Mouse (Mus musculus) embryo, embryonic 10 days (tissue): ENCODE measurements at regions not wholly inside any gene's neighbourhood (a gene's known extent, or its start where the extent isn't known, plus 50 kb on each side); places are given as distances from the start of the nearest gene placed in this dataset.

ENCODE experiments used
- DNase-seq: peaks from one replicate; pipeline ENCODE4 v3.0.0-alpha.2; 2015; ENCODE audit warnings: low spot score

DNA sequence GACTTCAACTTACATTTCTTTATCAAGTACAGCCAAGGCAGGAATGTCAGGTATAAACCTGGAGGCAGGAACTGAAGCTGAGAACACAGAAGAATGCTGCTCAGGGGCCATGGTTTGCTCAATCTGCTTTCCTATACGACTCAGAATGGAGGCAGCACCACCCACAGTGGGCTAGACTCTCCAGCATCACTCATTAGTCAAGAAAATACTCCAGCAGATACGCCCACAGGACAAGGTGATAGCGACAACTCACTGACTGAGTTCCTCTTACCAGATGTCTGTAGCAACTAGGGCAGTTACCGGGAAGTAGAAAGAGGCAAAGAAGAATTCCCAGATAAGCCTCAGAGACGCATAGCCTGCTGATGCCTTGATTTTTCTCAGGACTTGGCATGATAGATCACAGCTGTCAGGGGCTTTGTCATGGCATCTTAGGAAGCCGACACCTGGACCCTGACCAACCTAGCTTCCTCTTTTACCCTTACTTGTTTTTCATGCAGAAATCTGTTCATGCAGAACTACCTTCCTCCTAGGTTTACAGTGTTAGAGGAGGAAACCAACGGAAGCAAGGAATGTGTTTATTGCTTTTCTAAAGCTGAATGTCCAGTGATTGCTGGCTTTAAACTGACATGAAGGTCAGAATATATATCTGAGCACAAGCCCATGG is 110.7 kb upstream of the Sp4 start:
- no peak for DNase-seq

DNA sequence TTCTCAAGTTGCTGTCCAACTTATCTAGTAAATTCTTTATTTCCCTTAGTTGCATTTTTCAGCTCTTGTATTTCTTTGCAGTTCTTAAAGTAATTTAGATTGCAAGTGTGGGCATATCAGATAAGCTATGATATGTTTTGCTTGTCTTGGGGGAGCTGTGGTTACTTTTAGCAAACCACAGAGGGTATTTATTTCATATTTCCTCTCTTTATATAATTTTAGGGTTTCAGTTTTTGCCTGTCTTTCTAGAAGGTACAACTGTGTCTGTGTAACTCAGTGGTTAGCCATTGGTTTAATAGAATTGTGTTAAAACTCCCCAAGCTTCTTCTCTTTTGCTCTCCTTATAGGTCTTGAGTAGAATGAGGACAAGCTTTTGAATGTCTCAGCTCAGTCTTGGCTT is 109.7 kb upstream of the Sp4 start:
- no peak for DNase-seq

DNA sequence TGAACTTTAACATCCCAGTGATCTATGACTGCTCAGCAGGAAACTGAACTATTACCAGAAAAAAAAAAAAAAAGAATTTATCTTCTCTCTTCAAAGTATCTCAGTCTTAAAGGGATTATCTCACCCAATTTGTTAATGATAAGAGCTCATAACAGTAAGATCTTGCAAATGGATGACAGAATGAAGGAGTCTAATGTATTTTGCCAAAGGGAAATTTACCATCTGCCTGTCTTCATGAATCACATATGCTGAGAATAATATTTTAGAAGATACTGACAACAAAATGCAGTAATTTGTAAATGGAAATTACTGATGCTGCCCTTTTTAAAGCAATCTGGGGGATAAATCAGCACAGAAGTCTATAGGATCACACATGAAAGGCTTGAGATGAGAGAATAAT is 103.9 kb upstream of the Sp4 start:
- no peak for DNase-seq

DNA sequence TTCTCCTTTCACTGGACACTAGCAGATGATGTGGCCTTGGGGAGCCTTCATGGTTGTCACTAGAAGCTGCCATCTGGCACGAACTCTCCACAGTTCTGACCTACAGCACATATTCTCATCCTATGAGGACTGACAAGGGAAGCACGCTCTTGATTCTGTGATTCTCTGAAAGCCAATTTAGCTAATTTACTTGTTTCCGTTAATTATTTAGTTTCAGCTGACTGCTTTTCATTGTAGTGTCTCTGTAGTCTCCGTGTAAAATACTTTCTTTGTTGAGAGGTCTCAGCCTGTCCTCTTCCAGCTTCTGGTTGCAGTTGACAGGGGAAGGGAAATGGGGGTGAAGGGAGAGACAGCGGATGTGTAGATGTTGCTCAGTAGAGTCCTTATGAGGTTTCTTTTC is 102.9 kb upstream of the Sp4 start:
- no peak for DNase-seq

DNA sequence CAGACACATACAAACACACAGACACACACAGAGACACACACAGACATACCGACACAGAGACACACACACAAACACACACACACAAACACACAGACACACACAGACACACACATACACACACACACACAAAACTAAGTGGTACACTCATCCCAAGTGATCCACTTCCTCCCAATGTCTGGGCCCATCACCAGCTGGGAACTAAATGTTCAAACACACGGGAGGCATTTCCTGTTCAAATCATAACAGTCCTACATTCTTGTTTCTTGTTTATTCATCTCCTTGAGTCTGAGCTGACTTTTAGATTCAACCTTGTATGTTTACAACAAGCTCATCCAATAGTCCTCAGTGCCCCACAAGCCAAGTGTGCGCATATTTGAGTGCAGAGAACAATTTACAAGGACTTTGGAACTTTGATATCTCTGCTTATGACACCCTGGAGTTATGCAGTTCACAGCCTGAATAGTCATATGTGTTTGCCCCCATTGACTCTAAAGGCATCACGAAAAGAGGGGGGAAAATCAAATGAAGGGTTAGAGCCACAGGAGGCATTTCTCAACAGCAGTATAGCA is 102.4 kb upstream of the Sp4 start:
- no peak for DNase-seq

DNA sequence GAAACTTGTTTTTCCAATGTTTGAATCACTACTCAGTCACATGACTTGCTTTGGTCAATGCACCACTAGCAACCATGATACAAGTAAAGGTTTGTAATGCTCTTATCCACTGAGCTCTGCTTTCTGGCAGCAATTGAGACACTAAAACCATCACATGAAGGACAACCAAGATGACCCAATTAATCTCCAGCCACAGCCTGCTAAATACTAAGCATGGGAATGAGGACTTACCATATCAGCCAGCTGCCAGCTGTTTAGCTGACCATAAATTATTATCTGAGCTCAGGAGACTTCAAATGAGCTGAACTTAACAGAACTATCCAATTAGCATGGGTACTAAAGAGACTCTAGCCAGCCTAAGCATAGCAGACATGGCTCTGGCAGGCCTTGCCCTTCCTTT is 100.1 kb upstream of the Sp4 start:
- DNase-seq = no peak

DNA sequence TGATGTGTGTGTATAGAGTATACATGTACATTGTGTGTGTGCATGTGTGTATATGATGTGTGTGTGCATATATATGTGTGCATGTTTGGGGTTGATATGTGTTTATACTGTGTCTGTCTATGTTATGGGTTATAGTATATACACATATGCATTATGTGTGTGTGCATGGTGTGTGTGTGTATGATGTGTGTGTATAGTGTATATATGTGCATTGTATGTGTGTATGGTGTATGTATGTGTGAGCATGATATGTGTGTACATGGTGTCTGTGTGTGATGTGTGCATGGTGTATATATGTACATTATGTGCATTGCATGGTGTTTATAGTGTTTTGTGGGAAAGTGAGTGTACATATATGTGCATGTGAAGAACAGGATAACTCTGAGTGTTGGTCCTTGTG is 90.4 kb upstream of the Sp4 start:
- no peak for DNase-seq

DNA sequence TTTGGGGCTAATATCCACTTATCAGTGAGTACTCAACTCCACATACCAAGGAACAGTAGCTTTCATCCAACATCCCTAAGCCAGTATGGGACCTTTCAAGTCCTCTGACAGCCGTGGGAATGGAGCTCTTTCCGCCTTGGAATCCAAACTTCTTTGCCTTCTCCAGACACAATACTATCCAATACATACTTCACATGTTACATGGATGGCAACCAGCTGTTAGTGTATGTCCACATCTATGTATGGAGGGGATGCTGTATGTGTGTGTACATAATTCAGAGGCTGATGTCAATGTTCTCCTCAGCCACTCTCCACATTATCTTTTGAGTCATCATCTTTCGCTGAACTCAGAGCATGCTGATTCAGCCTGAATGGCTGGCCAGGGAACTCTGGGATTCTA is 79.8 kb upstream of the Sp4 start:
- no peak for DNase-seq

DNA sequence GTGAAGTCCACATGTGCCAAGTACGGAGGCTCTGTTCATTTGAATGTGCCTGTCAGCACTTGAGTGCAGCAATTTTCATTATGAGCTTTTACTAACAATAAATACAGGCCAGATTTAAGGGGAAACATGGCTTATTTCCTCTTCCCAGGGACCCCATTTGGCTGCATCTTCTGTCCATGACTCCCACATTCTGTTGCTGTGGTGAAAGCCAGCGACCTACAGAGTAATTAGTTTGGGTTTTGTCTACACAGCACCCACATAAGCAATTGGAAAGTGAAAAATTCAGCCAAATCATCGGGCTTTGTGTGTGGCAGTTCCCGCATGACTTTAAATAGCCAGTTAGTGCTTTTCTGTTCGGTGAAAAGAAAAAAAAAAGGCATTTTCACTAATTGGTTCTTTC is 76.7 kb upstream of the Sp4 start:
- DNase-seq = no peak

DNA sequence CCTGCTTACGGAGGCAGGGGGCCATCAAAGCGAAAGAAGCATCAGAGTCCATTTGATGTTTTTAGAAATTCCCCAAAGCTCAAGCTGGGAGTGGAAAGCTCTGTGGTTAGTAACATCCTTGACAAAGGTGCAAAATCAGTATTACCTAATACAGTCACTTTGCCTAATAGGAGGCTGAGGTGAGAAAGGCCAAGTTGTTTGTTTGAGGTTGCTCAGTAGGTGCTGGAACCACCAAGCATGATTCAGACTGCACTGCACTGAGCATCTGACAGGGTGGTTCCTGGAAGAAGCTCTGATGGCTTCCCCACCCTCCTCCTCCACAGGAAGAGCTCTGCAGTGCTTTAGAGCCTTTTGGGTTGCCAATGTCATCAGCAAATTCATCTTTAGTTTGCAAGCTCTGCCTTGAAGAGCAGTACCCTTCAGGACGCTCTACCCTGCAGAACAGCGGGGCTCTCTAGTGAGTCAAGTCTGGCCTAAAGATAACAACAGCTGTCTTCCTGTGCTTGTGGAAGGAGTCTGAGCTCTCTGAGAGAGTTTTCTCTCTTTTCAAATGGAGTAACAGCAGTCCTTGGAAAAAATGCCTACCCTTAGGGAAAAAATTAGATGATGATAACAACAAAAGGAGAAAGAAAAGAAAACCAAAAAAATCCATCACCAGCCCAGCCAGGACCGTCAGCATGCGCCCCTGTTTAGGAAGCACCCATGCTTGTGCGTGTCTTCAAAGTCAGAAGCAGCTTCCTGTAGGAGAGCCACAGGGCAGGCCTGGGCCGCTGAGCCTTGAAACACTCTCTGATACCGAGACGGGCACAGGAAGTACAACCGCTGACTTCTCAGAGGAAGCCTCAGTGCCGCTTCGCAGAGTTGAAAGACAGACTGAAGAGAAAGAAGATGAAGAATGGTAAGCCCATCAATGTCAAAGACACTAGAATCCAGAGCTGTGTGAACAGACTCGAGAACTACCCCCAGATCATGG is 75.6 kb upstream of the Sp4 start:
- peak; percentile 9 for DNase-seq

DNA sequence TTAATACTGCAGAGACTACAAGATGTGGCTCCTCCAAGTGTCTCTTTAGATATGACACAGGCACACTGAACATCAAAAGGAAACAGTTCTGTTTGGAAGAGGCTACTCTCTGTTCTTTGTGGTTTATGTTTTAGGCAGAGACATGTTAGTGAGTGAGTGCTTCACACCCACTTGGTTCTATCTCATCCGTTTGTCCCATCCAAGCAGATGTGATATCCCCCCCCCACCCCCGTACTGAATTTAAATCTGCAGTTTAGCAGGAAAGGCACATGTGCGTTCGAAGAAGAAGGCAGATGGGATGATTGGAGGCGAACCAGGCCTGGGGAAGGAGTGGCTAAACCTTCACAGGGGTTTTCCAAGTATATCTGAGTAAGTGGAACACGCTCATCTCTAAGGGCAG is 72.0 kb upstream of the Sp4 start:
- no peak for DNase-seq

DNA sequence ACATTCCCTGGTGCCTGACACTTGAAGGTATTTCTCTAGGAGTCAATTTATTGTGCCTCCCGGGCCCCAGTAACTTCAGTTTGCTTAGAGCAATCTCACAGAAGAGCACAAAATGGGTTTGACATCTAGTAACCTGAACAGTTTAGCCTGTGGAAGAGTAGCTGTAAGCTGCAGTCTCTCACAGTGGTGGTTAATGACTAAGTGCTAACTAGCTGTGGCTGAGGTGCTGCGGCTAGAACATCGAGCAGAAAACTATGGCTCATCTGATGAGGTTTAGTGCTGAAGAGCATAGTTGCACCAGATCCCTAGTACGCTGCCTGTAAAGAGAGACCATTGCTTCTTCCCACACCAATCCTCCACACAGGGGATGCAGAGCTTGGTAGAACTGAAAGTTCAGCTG is 70.7 kb upstream of the Sp4 start:
- no peak for DNase-seq

DNA sequence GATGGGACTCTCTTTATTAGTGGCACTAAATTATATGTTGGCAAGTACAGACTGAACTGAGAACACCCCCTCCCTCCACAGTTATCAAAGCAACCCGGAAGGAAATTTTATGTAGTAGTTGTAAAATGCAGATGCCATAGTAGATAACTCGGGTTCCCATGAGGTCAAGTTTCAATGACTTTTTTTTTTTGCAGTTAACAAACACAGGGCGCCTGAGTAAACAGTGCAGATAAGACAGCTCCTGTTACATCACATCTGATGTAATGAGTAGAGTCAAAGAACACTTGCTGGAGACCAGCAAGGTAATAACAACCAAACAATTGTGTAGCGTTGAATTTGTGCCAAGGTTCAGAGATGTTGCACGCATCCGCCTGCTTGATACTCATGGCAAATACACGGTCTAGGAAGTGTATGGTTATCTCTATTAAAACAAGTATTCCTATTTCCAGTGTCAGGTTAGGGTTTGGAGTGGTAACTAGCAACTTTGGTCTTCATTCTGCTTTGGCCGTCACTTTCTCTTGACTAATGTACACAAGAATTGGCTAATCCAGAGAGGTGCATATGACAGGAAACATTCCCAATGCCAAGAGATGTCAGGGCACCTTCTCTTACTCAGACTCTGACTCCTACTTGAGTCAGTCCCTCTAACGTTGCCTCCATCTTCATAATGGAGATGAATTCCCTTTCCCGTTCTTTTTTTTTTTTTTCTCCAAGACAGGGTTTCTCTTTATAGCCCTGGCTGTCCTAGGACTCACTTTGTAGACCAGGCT is 66.3 kb upstream of the Sp4 start:
- DNase-seq = no peak

DNA sequence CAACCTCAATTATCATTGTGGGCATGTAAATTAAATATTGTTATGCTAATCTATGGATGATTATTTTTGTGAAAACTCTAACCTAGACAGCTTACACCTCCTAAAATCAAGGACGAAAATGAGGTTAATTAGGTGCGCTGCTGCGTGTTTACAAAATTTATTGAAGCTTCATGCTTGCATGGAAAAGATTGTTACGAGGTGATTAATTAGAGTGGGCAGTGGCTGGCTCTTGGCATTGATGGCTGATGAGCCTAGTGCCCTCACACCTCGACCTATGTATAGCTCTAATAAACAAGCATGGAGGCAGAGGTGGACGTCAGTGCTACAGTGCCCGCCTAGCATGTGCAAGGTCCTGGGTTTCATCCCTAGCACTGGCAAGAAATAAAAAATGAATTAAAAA is 51.6 kb upstream of the Sp4 start:
- no peak for DNase-seq

DNA sequence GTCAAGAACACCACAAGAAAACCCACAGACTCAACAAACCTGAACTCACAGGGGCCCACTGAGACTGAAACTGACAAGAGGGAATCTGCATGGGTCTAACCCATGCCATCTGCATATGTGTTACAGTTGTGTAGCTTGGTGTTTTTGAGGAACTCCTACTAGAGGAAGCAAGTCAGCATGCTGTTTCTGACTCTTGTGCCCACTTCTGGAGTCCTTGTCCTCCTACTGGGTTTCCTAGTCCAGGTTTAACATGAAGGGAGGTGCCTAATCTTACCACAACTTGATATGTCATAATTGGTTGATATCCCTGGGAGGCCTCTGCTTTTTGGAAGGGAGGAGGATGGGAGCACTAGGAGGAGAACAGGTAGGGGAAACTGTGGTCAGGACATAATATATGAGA is 50.2 kb upstream of the Sp4 start:
- DNase-seq = no peak
